Mouse (Mus musculus): Measurements from ENCODE around the gene Rasal2.

GRCm38 (mm10) chr1:157299559-157299958 is 112.8 kb downstream of the Rasal2 start:
- no peak for TF ChIP-seq CTCF (IDR thresholded peaks at IDR 0.05; ENCODE audit: low read depth)
- no peak for TF ChIP-seq EP300 (IDR thresholded peaks at IDR 0.05; ENCODE audit: low read depth)
